In the genomic region with DNA sequence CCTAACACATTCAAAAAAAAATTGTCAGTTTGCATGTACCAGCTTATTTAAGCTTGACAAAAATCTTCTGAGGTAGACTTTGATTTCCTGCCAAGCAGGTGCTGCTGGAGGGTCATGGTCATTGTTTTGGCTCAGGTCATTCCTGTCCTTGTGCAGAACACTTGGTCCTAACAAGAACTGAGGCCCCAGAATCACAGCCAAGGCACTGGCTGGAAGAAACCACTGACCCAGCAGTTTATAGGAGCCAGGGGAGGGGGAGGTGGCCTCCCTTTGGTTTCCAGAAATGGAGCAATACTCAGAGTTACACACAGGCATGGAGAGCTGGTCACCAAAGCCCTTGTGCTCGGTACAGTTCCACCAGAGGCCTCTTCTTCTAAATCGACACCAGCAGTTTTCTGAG, we compare ENCODE assay signal across 22 mouse cellular contexts.
"Had no signal": no experiment of that assay in that cellular context is flagged by ENCODE, and none has a peak within 500 bp of the region (broad histone marks: within the 10 kb centered on the region; RNA-seq: fewer than 3 reads in every experiment).

No protein-coding gene starts in this region.

- H3K4me3 ChIP-seq: kidney, embryonic 15.5 days; limb, embryonic 12.5 days; limb, embryonic 15.5 days; liver, embryonic 13.5 days; megakaryocyte, embryonic 14.5 days; midbrain, embryonic 10.5 days; midbrain, embryonic 13.5 days; myocyte; neural tube, embryonic 13.5 days had no signal

- H3K27ac ChIP-seq: kidney, embryonic 15.5 days; limb, embryonic 12.5 days; limb, embryonic 15.5 days; liver, embryonic 13.5 days; midbrain, embryonic 10.5 days; midbrain, embryonic 13.5 days; neural tube, embryonic 13.5 days; stomach, postnatal 0 days had no signal

- DNase-seq: kidney, adult 8-10 months; kidney, postnatal 10 days; kidney, postnatal 36 days; left cerebral cortex, postnatal 4 days; liver, embryonic 13.5 days; lung, embryonic 14.5 days; lung, postnatal 10 days; lung, postnatal 36 days; right cerebral cortex, adult 18-20 months; right cerebral cortex, postnatal 14 days; right cerebral cortex, postnatal 4 days; thymus, adult 18-20 months; thymus, postnatal 36 days had no signal
